Mouse (Mus musculus) heart, embryonic 14.5 days (tissue): ENCODE results near the gene Gzma. TPM values are rescaled to one million over a fixed set of nuclear protein-coding genes. Genes with fewer than 3 reads are reported as not detected.

ENCODE experiments used
- ATAC-seq: fragments of 200-750 bp; cut with Nextera tagmentation; 2 replicates; pipeline ENCODE4 v1.8.0; 2017; ENCODE audit warnings: low read depth, moderate TSS enrichment; ENCODE audit not compliant: insufficient number of reproducible peaks, insufficient read depth, low FRiP score
- H3K27ac ChIP-seq, 2 experiments: fragments of 200-500 bp in 1 of 2; fragments of 300-500 bp in 1 of 2; sonication (generic) in 1 of 2; replicated peaks in 1 of 2; 2 replicates each; pipeline ENCODE4 v1.5.1; 2012 to 2014; ENCODE audit warnings: low read depth in 2 of 2, low read length in 2 of 2, control low read depth in 1 of 2, mild to moderate bottlenecking in 1 of 2, mixed read lengths in 1 of 2; ENCODE audit not compliant: control insufficient read depth in 1 of 2, insufficient read depth in 1 of 2
- H3K27me3 ChIP-seq: fragments of 300-500 bp; sonication (generic); 2 replicates; pipeline ENCODE4 v1.6.1; 2014; ENCODE audit warnings: mild to moderate bottlenecking, low read length, control low read depth; ENCODE audit not compliant: control insufficient read depth, insufficient read depth
- H3K36me3 ChIP-seq: fragments of 300-500 bp; sonication (generic); 2 replicates; pipeline ENCODE4 v1.6.1; 2014; ENCODE audit warnings: mild to moderate bottlenecking, control low read depth, low read length, mixed read lengths; ENCODE audit not compliant: control insufficient read depth, insufficient read depth
- H3K4me1 ChIP-seq, 2 experiments: fragments of 200-500 bp in 1 of 2; fragments of 300-500 bp in 1 of 2; sonication (generic) in 1 of 2; 2 replicates each; pipeline ENCODE4 v1.6.1; 2012 to 2014; ENCODE audit warnings: low read length in 2 of 2, control low read depth in 1 of 2, mixed read lengths in 1 of 2; ENCODE audit not compliant: control insufficient read depth in 2 of 2, insufficient read depth in 2 of 2
- H3K4me2 ChIP-seq: fragments of 300-500 bp; sonication (generic); 2 replicates; pipeline ENCODE4 v1.6.1; 2014; ENCODE audit warnings: mild to moderate bottlenecking, low read length
- H3K4me3 ChIP-seq, 2 experiments: fragments of 200-500 bp in 1 of 2; fragments of 300-500 bp in 1 of 2; sonication (generic) in 1 of 2; 2 replicates each; pipeline ENCODE4 v1.5.1; 2012 to 2014; ENCODE audit warnings: low read length in 2 of 2, mild to moderate bottlenecking in 2 of 2, control low read depth in 1 of 2, low read depth in 1 of 2, moderate library complexity in 1 of 2; ENCODE audit not compliant: control insufficient read depth in 1 of 2, insufficient read depth in 1 of 2
- H3K9ac ChIP-seq: fragments of 300-500 bp; sonication (generic); 2 replicates; pipeline ENCODE4 v1.6.1; 2014; ENCODE audit warnings: mild to moderate bottlenecking, low read length
- H3K9me3 ChIP-seq: fragments of 300-500 bp; sonication (generic); 2 replicates; pipeline ENCODE4 v1.6.1; 2016; ENCODE audit warnings: low read length, control low read depth; ENCODE audit not compliant: control insufficient read depth
- WGBS: fragments of 180-500 bp; shearing (Covaris S2); extraction: QIAGEN DNeasy Blood & Tissue Kit; methylation state at CpG from one replicate; pipeline ENCODE4 v1.1.7; 2014; 5-methylcytosine and 5-hydroxymethylcytosine counted together
- polyA plus RNA-seq: library from polyadenylated mRNA; unstranded; fragments of >200 nt; fragmentation: Nextera tagmentation; extraction: Ambion mirVana; gene quantifications from 2 replicates; pipeline ENCODE4 v1.2.1, GENCODE M21; 2014

Gene Gzma
- polyA plus RNA-seq, 1 experiment from 2014 or later, result not detected

DNA sequence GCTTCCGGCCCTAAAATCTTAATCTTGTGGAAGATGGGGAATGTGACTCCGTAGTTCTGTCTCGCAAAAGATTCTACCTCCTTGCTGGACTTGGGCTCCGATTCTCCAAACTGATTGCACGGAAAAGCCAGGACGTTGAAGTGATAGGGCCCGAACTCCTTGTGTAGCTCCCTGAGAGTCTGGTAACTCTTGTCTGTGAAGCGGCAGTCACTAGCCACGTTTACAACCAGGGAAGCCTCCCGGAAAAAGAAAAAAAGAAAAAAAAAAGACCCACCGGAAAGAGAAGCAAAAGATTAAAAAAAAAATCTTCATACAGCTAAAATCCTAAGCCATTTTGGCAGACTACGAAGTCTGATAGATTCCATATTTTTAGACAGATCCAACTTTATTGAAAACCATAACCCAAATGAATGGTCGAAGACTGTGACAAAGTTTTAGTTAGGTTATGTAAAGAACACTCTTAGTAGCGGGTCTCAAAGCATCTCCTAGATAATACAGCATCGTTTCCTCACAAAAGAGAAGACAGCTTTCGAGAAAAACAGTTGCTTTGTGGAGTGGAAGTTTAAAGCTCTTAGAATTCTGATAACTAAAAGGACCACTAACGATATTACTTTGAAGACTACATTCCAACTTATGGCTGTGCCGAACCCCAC, 55.2 kb downstream of the Gzma start:
- peak overlapping the region; percentile 57 to 67 for H3K4me3 ChIP-seq
- 9% methylated on average over 18 of the region's 18 CpGs for WGBS
- ATAC-seq, result no peak
- H3K4me2 ChIP-seq, result peak overlapping the region; percentile 76
- H3K9me3 ChIP-seq, result no peaks in the 10 kb centered on the region
- no peaks in the 10 kb centered on the region for H3K27me3 ChIP-seq
- H3K27ac ChIP-seq, result peak overlapping the region; percentile 64 to 85
- peak overlapping the region; percentile 75 for H3K9ac ChIP-seq
- H3K36me3 ChIP-seq, result peaks cover 18% of the 10 kb centered on the region
- H3K4me1 ChIP-seq, result peaks cover 5 to 11% of the 10 kb centered on the region in 2 experiments; a peak in 3 of 4 replicates

- H3K27ac ChIP-seq, result no peak overlapping the region
- WGBS, result 60% methylated on average over 3 of the region's 3 CpGs
- peak overlapping the region; percentile 5 to 57; a peak in 3 of 4 replicates for H3K4me3 ChIP-seq
- no peak for ATAC-seq
- peaks cover 5 to 11% of the 10 kb centered on the region in 2 experiments; a peak in 3 of 4 replicates for H3K4me1 ChIP-seq
- peak overlapping the region; percentile 76 for H3K4me2 ChIP-seq
- peaks cover 18% of the 10 kb centered on the region for H3K36me3 ChIP-seq
- H3K9ac ChIP-seq, result peak overlapping the region; percentile 75
- no peaks in the 10 kb centered on the region for H3K9me3 ChIP-seq
- H3K27me3 ChIP-seq, result no peaks in the 10 kb centered on the region
Measured at GRCm38 (mm10) chr13:113044876-113045275, 55.9 kb downstream of the Gzma start.

Other genes starting within 250 kb of the Gzma start
- gene Mtrex, start 173.6 kb downstream of the Gzma start, polyA plus RNA-seq, result 46.2 and 48.6 TPM in 2 replicates
- 11.8 and 16.7 TPM in 2 replicates for gene Dhx29, start 173.5 kb downstream of the Gzma start, polyA plus RNA-seq
- gene Ccno, start 113.2 kb downstream of the Gzma start, polyA plus RNA-seq, result 0.11 and 0.63 TPM in 2 replicates
- gene Mcidas, start 107.1 kb downstream of the Gzma start, polyA plus RNA-seq, result not detected in 2 replicates
- gene Cdc20b, start 65.9 kb downstream of the Gzma start, polyA plus RNA-seq, result 0.12 TPM in 1 of 2 replicates, not detected in the other
- gene Gpx8, start 54.6 kb downstream of the Gzma start, polyA plus RNA-seq, result 126 and 147 TPM in 2 replicates
- 0.82 and 1.1 TPM in 2 replicates for gene Esm1, start 108.7 kb upstream of the Gzma start, polyA plus RNA-seq
- gene Gzmk, start 124.9 kb upstream of the Gzma start, polyA plus RNA-seq, result not detected in 2 replicates
- 3.0 and 3.2 TPM in 2 replicates for gene BC067074, start 192.2 kb upstream of the Gzma start, polyA plus RNA-seq